ENCODE assay signal across 16 mouse cellular contexts in genomic region chr1:86758091-86758490, GRCm38 (mm10). TPM values are rescaled to one million over a fixed set of nuclear protein-coding genes. Genes with fewer than 3 reads are reported as not detected.
A peak's percentile ranks its signal among the peaks of the same experiment; 100 is the strongest.
DNase-seq lines count a peak whose midpoint lies in the region.
"Had no signal": no experiment of that assay in that cellular context is flagged by ENCODE, and none has a peak within 500 bp of the region (broad histone marks: within the 10 kb centered on the region; RNA-seq: fewer than 3 reads in every experiment).

No protein-coding gene starts in this region.

- intact Hi-C loops in heart, postnatal 14 days (cut with DNase I), result no loop called here
- intact Hi-C loops in left cerebral cortex, postnatal 4 days (cut with DNase I), result loop anchor here (2.0 kb wide), 1 partner anchor 45 kb away; no protein-coding TSS in a partner anchor

- peak; percentile 12 to 20 for DNase-seq in heart, postnatal 14 days
- no peak for DNase-seq in heart, postnatal 4 days
- peak; percentile 9 for DNase-seq in ovary, postnatal 36 days (ENCODE audit: low spot score)
- no peak for DNase-seq in ovary, postnatal 14 days (ENCODE audit: low spot score)
- peak; percentile 16 for DNase-seq in gastrocnemius, postnatal 10 days
- no peak for DNase-seq in cerebellum, postnatal 36 days
- DNase-seq in kidney, postnatal 25 days, result no peak
- no peak for DNase-seq in left cerebral cortex, postnatal 4 days
- DNase-seq: adrenal gland, adult 8-10 months; cerebellum, postnatal 10 days; kidney, adult 2 months; kidney, postnatal 36 days; layer of hippocampus, adult 9-11 months; lung, postnatal 36 days; right cerebral cortex, adult 18-20 months; thymus, postnatal 14 days had no signal

RNA-seq across cellular contexts. Expression of gene Dis3l2, which starts 54.5 kb away (rescaled TPM):
- total RNA-seq in heart, postnatal 14 days (2021), result 10 to 100 TPM; 11.8 to 12.2 TPM
- total RNA-seq in heart, postnatal 4 days (2021), result 10 to 100 TPM; 17.3 to 18.1 TPM
- 10 to 100 TPM; 14.5 to 16.9 TPM for total RNA-seq in gastrocnemius, postnatal 10 days (2021)
- total RNA-seq in left cerebral cortex, postnatal 4 days (2021), result 10 to 100 TPM; 37.5 to 38.6 TPM

Comparison
In these comparisons a context has a peak if more than half of its experiments do, and no peak if none do; other contexts are left out.
1. DNase-seq: peak in heart, postnatal 14 days (2 of 2), ovary, postnatal 36 days (single experiment) and gastrocnemius, postnatal 10 days (single experiment); none in heart, postnatal 4 days (single experiment), ovary, postnatal 14 days (single experiment), cerebellum, postnatal 36 days (0 of 2), kidney, postnatal 25 days (0 of 2) and left cerebral cortex, postnatal 4 days (single experiment).